Mouse (Mus musculus): ENCODE results near the gene Lce1g.

DNA sequence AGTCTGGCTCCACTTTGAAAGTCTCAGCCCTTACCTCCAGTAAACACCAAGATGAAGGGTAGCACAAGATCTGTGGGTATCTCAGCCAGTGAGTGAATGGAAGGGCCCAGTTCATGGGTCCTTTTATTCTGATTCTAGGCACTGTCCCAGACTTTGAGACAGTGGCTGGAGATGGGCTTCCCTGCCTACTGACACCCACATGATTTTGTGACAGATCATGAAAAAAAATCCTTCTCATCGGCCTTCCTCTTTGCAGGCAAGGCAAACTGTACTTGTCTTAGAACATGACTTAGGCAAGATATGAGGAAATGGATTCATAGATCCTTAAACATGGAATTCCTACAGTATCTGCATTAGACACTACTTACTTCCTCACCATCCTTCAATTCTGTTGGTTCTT, 13.1 kb downstream of the Lce1g start, which contains the start of gene Gm38119:
- TF ChIP-seq CTCF (IDR thresholded peaks at IDR 0.05; ENCODE audit: borderline replicate concordance, insufficient read depth, low read depth, low read length): no peak
- no peak for TF ChIP-seq POLR2A (IDR thresholded peaks at IDR 0.05; ENCODE audit: borderline replicate concordance, insufficient read depth, low read length)
